Mouse (Mus musculus) CH12.LX (cell line): ENCODE data around the gene Scp2. TPM values are rescaled to one million over a fixed set of nuclear protein-coding genes. Genes with fewer than 3 reads are reported as not detected.

ENCODE experiments used
- DNase-seq: peaks from one replicate; pipeline ENCODE4 v3.0.0-alpha.2; 2013; ENCODE audit errors: extremely low read depth
- H3K27ac ChIP-seq: 2 replicates; pipeline ENCODE4 v1.5.1; 2012; ENCODE audit warnings: low read depth, mild to moderate bottlenecking, control low read depth, moderate library complexity; ENCODE audit not compliant: insufficient read depth
- H3K27me3 ChIP-seq: replicated peaks from 2 replicates; pipeline ENCODE3; 2012; ENCODE audit warnings: inconsistent platforms
- H3K36me3 ChIP-seq, 2 experiments: replicated peaks in 1 of 2; 2 replicates each; pipeline versions ENCODE3 to v1.6.1; 2012; ENCODE audit warnings: inconsistent platforms in 1 of 2, low read length in 1 of 2, mild to moderate bottlenecking in 1 of 2, mixed read lengths in 1 of 2, moderate library complexity in 1 of 2; ENCODE audit not compliant: control insufficient read depth in 1 of 2, insufficient read depth in 1 of 2
- H3K4me1 ChIP-seq, 2 experiments: 2 replicates each; pipeline ENCODE4 v1.6.1; 2012; ENCODE audit warnings: inconsistent platforms in 1 of 2, moderate library complexity in 1 of 2; ENCODE audit not compliant: insufficient read depth in 2 of 2, control insufficient read depth in 1 of 2
- H3K4me2 ChIP-seq: 2 replicates; pipeline ENCODE4 v1.6.1; 2012; ENCODE audit warnings: low read depth, mild to moderate bottlenecking, control low read depth; ENCODE audit not compliant: poor library complexity, insufficient read depth, severe bottlenecking
- H3K4me3 ChIP-seq, 3 experiments: fragments of 150-350 bp in 1 of 3; sonication (generic) in 1 of 3; replicated peaks in 1 of 3; 2 replicates each; pipeline versions ENCODE3 to v1.5.1; 2011 to 2012; ENCODE audit warnings: low read depth in 2 of 3, low read length in 2 of 3, mild to moderate bottlenecking in 2 of 3, moderate library complexity in 2 of 3, control low read depth in 1 of 3, improper control_type of control experiment in 1 of 3, inconsistent platforms in 1 of 3, mixed read lengths in 1 of 3; ENCODE audit not compliant: poor library complexity in 1 of 3
- H3K79me2 ChIP-seq: replicated peaks from 2 replicates; pipeline ENCODE4 v1.6.1; 2012; ENCODE audit warnings: mild to moderate bottlenecking, moderate library complexity; ENCODE audit not compliant: control insufficient read depth, poor library complexity, insufficient read depth, severe bottlenecking; ENCODE audit errors: extremely low read depth
- H3K9ac ChIP-seq: 2 replicates; pipeline ENCODE4 v1.6.1; 2012; ENCODE audit warnings: low read depth, mild to moderate bottlenecking, control low read depth, moderate library complexity; ENCODE audit not compliant: insufficient read depth
- H3K9me3 ChIP-seq: replicated peaks from 2 replicates; pipeline ENCODE3; 2012; ENCODE audit warnings: low read length, inconsistent platforms, mixed read lengths
- CHD1 ChIP-seq: IDR thresholded peaks from 2 replicates; pipeline ENCODE4 v1.6.1; 2012; ENCODE audit warnings: low read depth, low read length, improper control_type of control experiment, inconsistent platforms
- CHD2 ChIP-seq: IDR thresholded peaks from 2 replicates; pipeline ENCODE4 v1.6.1; 2011; ENCODE audit warnings: low read length, improper control_type of control experiment
- E2F4 ChIP-seq: IDR thresholded peaks from 2 replicates; pipeline ENCODE4 v1.6.1; 2011; ENCODE audit warnings: low read depth, low read length, improper control_type of control experiment; ENCODE audit not compliant: insufficient replicate concordance
- ELF1 ChIP-seq: IDR thresholded peaks from 2 replicates; pipeline ENCODE4 v1.6.1; 2014; ENCODE audit warnings: low read depth, mild to moderate bottlenecking, inconsistent platforms, low read length, improper control_type of control experiment
- EP300 ChIP-seq: IDR thresholded peaks from 2 replicates; pipeline ENCODE4 v1.6.1; 2011; ENCODE audit warnings: low read length, improper control_type of control experiment
- ETS1 ChIP-seq: conservative IDR thresholded peaks from 2 replicates; pipeline ENCODE4 v1.6.1; 2012; ENCODE audit warnings: low read depth, mild to moderate bottlenecking, inconsistent platforms, low read length, improper control_type of control experiment, moderate library complexity
- GABPA ChIP-seq: IDR thresholded peaks from 2 replicates; pipeline ENCODE4 v1.6.1; 2012; ENCODE audit warnings: low read depth, low read length, improper control_type of control experiment, inconsistent platforms; ENCODE audit not compliant: insufficient replicate concordance
- IRF4 ChIP-seq: IDR thresholded peaks from 2 replicates; pipeline ENCODE4 v1.6.1; 2014; ENCODE audit warnings: low read depth, mild to moderate bottlenecking, inconsistent platforms, low read length, improper control_type of control experiment
- JUN ChIP-seq: IDR thresholded peaks from 2 replicates; pipeline ENCODE4 v1.6.1; 2011; ENCODE audit warnings: low read depth, mild to moderate bottlenecking, low read length, improper control_type of control experiment, moderate library complexity; ENCODE audit not compliant: insufficient read depth
- KAT2A ChIP-seq: IDR thresholded peaks from 2 replicates; pipeline ENCODE4 v1.6.1; 2012; ENCODE audit warnings: low read length, improper control_type of control experiment, inconsistent platforms; ENCODE audit not compliant: insufficient replicate concordance
- MAFK ChIP-seq: IDR thresholded peaks from 2 replicates; pipeline ENCODE4 v1.6.1; 2011; ENCODE audit warnings: low read length, improper control_type of control experiment; ENCODE audit not compliant: insufficient replicate concordance
- MAX ChIP-seq: IDR thresholded peaks from 2 replicates; pipeline ENCODE4 v1.6.1; 2011; ENCODE audit warnings: low read length, improper control_type of control experiment
- MAZ ChIP-seq: IDR thresholded peaks from 2 replicates; pipeline ENCODE4 v1.6.1; 2012; ENCODE audit warnings: low read depth, mild to moderate bottlenecking, inconsistent platforms, low read length, improper control_type of control experiment, moderate library complexity
- MEF2A ChIP-seq: IDR thresholded peaks from 2 replicates; pipeline ENCODE4 v1.6.1; 2014; ENCODE audit warnings: low read depth, mild to moderate bottlenecking, inconsistent platforms, low read length, improper control_type of control experiment, borderline replicate concordance
- MYC ChIP-seq: IDR thresholded peaks from 2 replicates; pipeline ENCODE4 v1.6.1; 2011; ENCODE audit warnings: low read depth, mild to moderate bottlenecking, improper control_type of control experiment, low read length
- PAX5 ChIP-seq: IDR thresholded peaks from 2 replicates; pipeline ENCODE4 v1.6.1; 2012; ENCODE audit warnings: low read length, inconsistent platforms, mixed read lengths
- POLR2A ChIP-seq: IDR thresholded peaks from 2 replicates; pipeline ENCODE4 v1.6.1; 2011; ENCODE audit warnings: low read depth, mild to moderate bottlenecking, improper control_type of control experiment, low read length
- POLR2AphosphoS2 ChIP-seq: IDR thresholded peaks from 2 replicates; pipeline ENCODE4 v1.6.1; 2011; ENCODE audit warnings: low read depth, low read length, improper control_type of control experiment
- RAD21 ChIP-seq: IDR thresholded peaks from 2 replicates; pipeline ENCODE4 v1.6.1; 2011; ENCODE audit warnings: low read depth, mild to moderate bottlenecking, low read length, improper control_type of control experiment, moderate library complexity
- SIN3A ChIP-seq: IDR thresholded peaks from 2 replicates; pipeline ENCODE4 v1.6.1; 2012; ENCODE audit warnings: low read length, improper control_type of control experiment, inconsistent platforms
- TBP ChIP-seq: conservative IDR thresholded peaks from 2 replicates; pipeline ENCODE4 v1.6.1; 2011; ENCODE audit warnings: low read depth, low read length, improper control_type of control experiment
- TCF12 ChIP-seq: IDR thresholded peaks from 2 replicates; pipeline ENCODE4 v1.6.1; 2014; ENCODE audit warnings: low read depth, mild to moderate bottlenecking, inconsistent platforms, low read length, improper control_type of control experiment
- UBTF ChIP-seq: IDR thresholded peaks from 2 replicates; pipeline ENCODE4 v1.6.1; 2012; ENCODE audit warnings: low read depth, mild to moderate bottlenecking, inconsistent platforms, low read length, improper control_type of control experiment, moderate library complexity
- USF1 ChIP-seq: IDR thresholded peaks from 2 replicates; pipeline ENCODE4 v1.6.1; 2014; ENCODE audit warnings: low read depth, mild to moderate bottlenecking, inconsistent platforms, low read length, improper control_type of control experiment
- ZC3H11A ChIP-seq: IDR thresholded peaks from 2 replicates; pipeline ENCODE4 v1.6.1; 2012; ENCODE audit warnings: low read depth, mild to moderate bottlenecking, inconsistent platforms, low read length, improper control_type of control experiment
- ZKSCAN1 ChIP-seq: IDR thresholded peaks from 2 replicates; pipeline ENCODE4 v1.6.1; 2012; ENCODE audit warnings: low read depth, inconsistent platforms, low read length, improper control_type of control experiment, borderline replicate concordance
- ZMIZ1 ChIP-seq: IDR thresholded peaks from 2 replicates; pipeline ENCODE4 v1.6.1; 2012; ENCODE audit warnings: low read depth, mild to moderate bottlenecking, inconsistent platforms, low read length, improper control_type of control experiment
- ZNF384 ChIP-seq: IDR thresholded peaks from 2 replicates; pipeline ENCODE4 v1.6.1; 2012; ENCODE audit warnings: low read depth, low read length, improper control_type of control experiment, inconsistent platforms
- dilution Hi-C: fragments of 300-500 bp; cut with MboI; formaldehyde crosslinking; loops from 2 replicates; pipeline ENCODE4 v1.14.3; 2020; ENCODE audit warnings: low sequenced_read_pairs; ENCODE audit not compliant: extremely low pct_unique_long_range_greater_than_20kb, extremely low pct_ligation_motif_present
- in situ Hi-C: fragments of 300-500 bp; cut with MboI; formaldehyde crosslinking; loops from 3 replicates; pipeline ENCODE4 v1.14.3; 2019; ENCODE audit warnings: low sequenced_read_pairs, low pct_ligation_motif_present, low pct_unique_long_range_greater_than_20kb, mixed read lengths
- polyA plus RNA-seq: library from polyadenylated mRNA; unstranded; fragments of >175 nt; gene quantifications from 2 replicates; pipeline ENCODE4 v1.2.1, GENCODE M21; 2012; ENCODE audit warnings: low read depth; ENCODE audit not compliant: insufficient read length
- total RNA-seq, 2 experiments: library from RNA; depleted of rRNA; stranded (reverse); fragments of 300-350 nt in 1 of 2; fragments of >200 nt in 1 of 2; gene quantifications; 2 replicates each; pipeline ENCODE4 v1.2.3; 2012 to 2014

Scp2 gene
- total and polyA plus RNA-seq, 3 experiments, result 65.0 to 127 (median 97.8) TPM

DNA sequence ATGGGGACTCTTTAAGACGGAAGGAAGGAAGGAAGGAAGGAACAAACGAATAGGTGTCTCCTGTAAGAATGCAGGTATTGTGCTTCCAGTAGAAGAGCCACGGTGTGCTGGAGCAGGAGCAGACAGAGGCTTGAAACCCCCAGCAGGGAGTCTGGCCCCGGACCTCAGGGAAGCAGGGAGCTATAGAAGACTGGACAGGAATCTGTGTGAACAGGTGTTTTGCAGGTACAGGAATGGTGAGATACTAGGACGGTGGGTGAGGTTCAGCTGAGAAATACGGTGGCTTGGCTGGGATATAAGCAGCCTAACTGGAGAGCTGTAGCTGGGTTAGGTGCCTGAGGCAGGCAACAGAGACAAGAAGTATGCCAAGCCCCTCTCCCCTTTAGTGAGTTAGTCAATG is 124.6 kb downstream of the Scp2 start:
- TF ChIP-seq USF1, result no peak
- TF ChIP-seq RAD21, result no peak
- TF ChIP-seq UBTF, result no peak
- TF ChIP-seq MAFK, result no peak
- TF ChIP-seq JUN, result no peak
- TF ChIP-seq EP300, result no peak
- TF ChIP-seq POLR2AphosphoS2, result no peak
- no peak for TF ChIP-seq POLR2A
- TF ChIP-seq MEF2A, result no peak
- no peak for TF ChIP-seq MAX
- no peak for TF ChIP-seq ZKSCAN1
- TF ChIP-seq TBP, result no peak
- TF ChIP-seq SIN3A, result no peak
- TF ChIP-seq KAT2A, result no peak
- no peak for TF ChIP-seq MYC
- TF ChIP-seq CHD2, result no peak
- TF ChIP-seq E2F4, result no peak
- no peak for TF ChIP-seq ZMIZ1
- Histone ChIP-seq H3K4me2 (no peak overlapping the region), H3K9me3 (no peaks in the 10 kb centered on the region), H3K27me3 (peaks cover 3% of the 10 kb centered on the region), H3K36me3 (no peaks in the 10 kb centered on the region), H3K4me3 (no peak overlapping the region), H3K27ac (no peak overlapping the region), H3K9ac (no peak overlapping the region), H3K4me1 (peaks cover 6 to 26% of the 10 kb centered on the region in 2 experiments; a peak in 3 of 4 replicates), H3K79me2 (no peaks in the 10 kb centered on the region)
- no peak for DNase-seq
- dilution Hi-C loops, result no loop called here
- in situ Hi-C loops, result no loop called here

DNA sequence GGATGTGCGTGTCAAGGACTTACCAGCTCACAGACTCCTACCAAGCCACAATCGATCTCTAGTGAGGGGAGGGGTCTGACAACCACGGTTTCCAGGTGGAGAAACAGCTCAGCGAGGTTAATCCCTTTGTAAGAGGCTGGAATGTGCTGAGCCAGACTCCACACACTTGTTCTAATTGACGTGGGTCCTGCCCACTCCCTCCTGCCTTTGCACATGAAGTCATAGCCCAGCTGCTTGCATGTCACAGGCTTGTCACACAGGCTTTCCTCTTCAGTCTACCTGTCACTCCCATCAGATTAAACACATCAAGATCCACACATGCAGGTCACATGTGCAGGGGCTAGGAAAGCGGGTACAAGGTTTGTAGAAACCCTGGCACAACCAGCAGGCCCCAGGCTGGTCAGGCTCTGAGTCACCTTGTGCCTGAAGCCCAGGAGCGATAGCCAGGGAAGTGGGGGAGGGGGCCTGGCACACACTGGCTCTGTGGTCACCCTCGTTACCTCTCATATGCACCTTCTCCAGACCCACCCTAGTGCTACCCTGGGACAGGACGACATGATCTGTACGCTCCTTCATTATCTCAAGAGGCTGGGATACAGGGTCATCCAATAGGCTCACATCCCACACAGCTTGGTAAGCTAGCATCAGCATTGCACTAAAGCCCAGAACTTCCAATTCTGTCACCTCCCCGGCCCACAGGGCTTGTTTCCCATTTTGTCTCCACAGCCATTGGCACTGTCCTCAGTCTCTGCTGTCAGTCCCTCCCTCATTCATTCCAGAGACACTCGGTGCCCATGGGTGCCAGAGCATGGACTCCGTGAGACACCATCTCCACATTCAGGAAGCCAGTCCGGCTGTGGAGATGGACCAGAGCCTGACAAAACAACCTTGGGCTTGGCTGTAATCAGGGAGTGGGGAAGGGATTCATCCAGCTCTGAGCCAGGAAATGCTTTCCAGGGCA is 125.6 kb downstream of the Scp2 start:
- peaks cover 3% of the 10 kb centered on the region for H3K27me3 ChIP-seq
- peaks cover 7 to 26% of the 10 kb centered on the region in 2 experiments; a peak in 3 of 4 replicates for H3K4me1 ChIP-seq
- H3K4me3 ChIP-seq, result no peak overlapping the region
- H3K79me2 ChIP-seq, result no peaks in the 10 kb centered on the region
- H3K4me2 ChIP-seq, result no peak overlapping the region
- dilution Hi-C loops, result no loop called here
- no peak overlapping the region for H3K27ac ChIP-seq
- TF ChIP-seq KAT2A (no peak), CHD1 (no peak), IRF4 (no peak), ZC3H11A (no peak), ZNF384 (no peak), JUN (no peak), ETS1 (no peak), SIN3A (no peak), EP300 (no peak), ELF1 (no peak), PAX5 (no peak), TCF12 (no peak), ZKSCAN1 (no peak), MAX (no peak), E2F4 (no peak), GABPA (no peak), MAZ (no peak)
- in situ Hi-C loops, result no loop called here
- no peaks in the 10 kb centered on the region for H3K9me3 ChIP-seq
- no peaks in the 10 kb centered on the region for H3K36me3 ChIP-seq
- DNase-seq, result no peak
- H3K9ac ChIP-seq, result no peak overlapping the region
